Mouse (Mus musculus): ENCODE measurements around the gene Lcmt2. TPM values are rescaled to one million over a fixed set of nuclear protein-coding genes. Genes with fewer than 3 reads are reported as not detected.
A peak's percentile ranks its signal among the peaks of the same experiment; 100 is the strongest.

Lcmt2 gene
- polyA plus RNA-seq, 1 experiment from 2014 or later: 14.9 TPM

- H3K27me3 ChIP-seq (replicated peaks; ENCODE audit: control insufficient read depth, insufficient read depth, low read length): no peaks in the 10 kb centered on the region
- H3K36me3 ChIP-seq (ENCODE audit: control insufficient read depth, insufficient read depth, low read length): no peaks in the 10 kb centered on the region
- H3K4me3 ChIP-seq (ENCODE audit: low read depth, low read length): no peak overlapping the region
- DNase-seq (ENCODE audit: low spot score): no peak
- H3K9ac ChIP-seq (ENCODE audit: low read depth, low read length): no peak overlapping the region
- H3K9me3 ChIP-seq (ENCODE audit: control insufficient read depth, low read length): no peaks in the 10 kb centered on the region
- no peak overlapping the region for H3K4me2 ChIP-seq (ENCODE audit: low read depth, low read length)
- no peak for ATAC-seq (ENCODE audit: low read depth)
- 92% methylated on average over 3 of the region's 3 CpGs for WGBS
- H3K4me1 ChIP-seq (ENCODE audit: control insufficient read depth, insufficient read depth, low read length): no peaks in the 10 kb centered on the region; the same call in 1 of the 2 replicates
- H3K27ac ChIP-seq (replicated peaks; ENCODE audit: low read depth, low read length): no peak overlapping the region
These were observed 51.9 kb downstream of the Lcmt2 start for GRCm38 (mm10) chr2:121088507-121088906.

DNA sequence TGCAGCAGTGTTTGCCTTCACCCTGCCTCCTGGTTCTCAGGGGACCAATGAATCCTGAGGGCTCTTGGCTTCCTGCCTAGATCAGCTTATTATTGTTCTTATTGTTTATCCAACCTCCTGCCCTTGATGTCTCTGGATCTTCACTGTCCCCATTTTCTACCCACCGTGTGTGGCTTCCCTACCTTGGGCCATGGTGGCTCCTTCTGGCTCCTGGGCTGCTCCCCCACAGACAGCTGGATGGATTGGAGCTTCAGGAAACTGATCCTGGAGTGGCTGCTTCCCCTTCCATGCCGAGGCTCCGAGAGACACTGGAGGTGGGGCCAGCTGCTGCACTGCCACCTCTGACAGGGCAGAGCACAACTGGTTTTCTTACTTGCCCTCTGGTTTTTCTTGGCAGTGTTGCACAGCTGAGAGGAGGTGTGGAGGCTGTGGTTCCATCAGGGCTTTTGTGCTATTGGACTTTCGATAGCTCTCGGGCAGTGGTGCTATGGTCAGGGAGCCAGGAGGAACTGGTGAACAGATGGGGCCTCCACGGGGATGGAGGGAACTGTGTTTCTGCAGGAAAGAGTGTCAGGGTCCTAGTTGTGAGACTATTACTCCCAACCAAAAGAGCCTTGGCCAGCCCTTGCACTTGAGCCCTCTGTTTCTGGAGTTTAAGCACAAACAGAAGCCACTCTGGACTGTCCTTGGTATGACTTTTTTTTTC lies 54.8 kb downstream of the Lcmt2 start, which contains the start of gene Tgm5:
Gene Tgm5, minus strand, starts transcription at position 362 of the 706 bp plus-strand sequence.
- Histone ChIP-seq H3K36me3 (ENCODE audit: control insufficient read depth, insufficient read depth, low read length) (no peaks in the 10 kb centered on the region), H3K4me2 (ENCODE audit: low read depth, low read length) (no peak within 1 kb of the TSS), H3K27ac (replicated peaks; ENCODE audit: low read depth, low read length) (no peak within 1 kb of the TSS), H3K4me1 (ENCODE audit: control insufficient read depth, insufficient read depth, low read length) (no peaks in the 10 kb centered on the region; the same call in 1 of the 2 replicates), H3K4me3 (ENCODE audit: low read depth, low read length) (no peak within 1 kb of the TSS), H3K27me3 (replicated peaks; ENCODE audit: control insufficient read depth, insufficient read depth, low read length) (no peaks in the 10 kb centered on the region), H3K9ac (ENCODE audit: low read depth, low read length) (no peak within 1 kb of the TSS), H3K9me3 (ENCODE audit: control insufficient read depth, low read length) (no peaks in the 10 kb centered on the region)
- ATAC-seq (ENCODE audit: low read depth) (peak; percentile 41; the same call in 1 of the 2 replicates), DNase-seq (ENCODE audit: low spot score) (peak; percentile 31)
- 42% methylated on average over 6 of the region's 6 CpGs for WGBS

DNA sequence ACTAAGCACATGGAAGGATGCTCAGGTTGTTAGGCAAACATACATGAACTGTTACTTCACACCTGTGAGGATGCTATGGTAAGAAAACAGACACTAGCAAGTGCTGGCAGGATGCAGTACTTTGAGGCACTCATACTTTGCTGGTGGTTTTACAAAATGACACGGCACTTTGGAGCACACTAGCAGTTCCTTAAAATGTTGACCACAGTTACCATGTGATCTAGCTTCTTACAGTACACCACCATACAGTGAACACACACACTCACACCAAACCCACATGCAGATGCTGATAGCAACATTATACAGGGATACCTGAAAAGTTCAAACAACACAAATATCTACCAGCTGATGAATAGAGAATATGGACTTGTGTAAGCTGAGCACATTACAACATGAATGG lies 57.8 kb downstream of the Lcmt2 start:
- Histone ChIP-seq H3K4me2 (ENCODE audit: low read depth, low read length) (no peak overlapping the region), H3K9me3 (ENCODE audit: control insufficient read depth, low read length) (no peaks in the 10 kb centered on the region), H3K36me3 (ENCODE audit: control insufficient read depth, insufficient read depth, low read length) (no peaks in the 10 kb centered on the region), H3K9ac (ENCODE audit: low read depth, low read length) (no peak overlapping the region), H3K27me3 (replicated peaks; ENCODE audit: control insufficient read depth, insufficient read depth, low read length) (no peaks in the 10 kb centered on the region), H3K4me1 (ENCODE audit: control insufficient read depth, insufficient read depth, low read length) (no peaks in the 10 kb centered on the region; the same call in 1 of the 2 replicates), H3K4me3 (ENCODE audit: low read depth, low read length) (no peak overlapping the region), H3K27ac (replicated peaks; ENCODE audit: low read depth, low read length) (no peak overlapping the region)
- WGBS: 81% methylated on average over 1 of the region's 1 CpGs
- ATAC-seq (ENCODE audit: low read depth) (no peak), DNase-seq (ENCODE audit: low spot score) (no peak)

Other genes starting within 250 kb of the Lcmt2 start
- gene Ubr1, start 169.9 kb downstream of the Lcmt2 start, polyA plus RNA-seq (2014; fragmentation: Nextera tagmentation; extraction: Ambion mirVana): 17.9 and 23.1 TPM in 2 replicates
- 2.7 and 3.2 TPM in 2 replicates for gene Tmem62, start 163.6 kb downstream of the Lcmt2 start, polyA plus RNA-seq (2014; fragmentation: Nextera tagmentation; extraction: Ambion mirVana)
- 36.6 and 42.8 TPM in 2 replicates for gene Ccndbp1, start 132.2 kb downstream of the Lcmt2 start, polyA plus RNA-seq (2014; fragmentation: Nextera tagmentation; extraction: Ambion mirVana)
- 0.71 and 1.5 TPM in 2 replicates for gene Epb42, start 103.6 kb downstream of the Lcmt2 start, polyA plus RNA-seq (2014; fragmentation: Nextera tagmentation; extraction: Ambion mirVana)
- 0.38 and 0.86 TPM in 2 replicates for gene Tgm5, start 54.8 kb downstream of the Lcmt2 start, polyA plus RNA-seq (2014; fragmentation: Nextera tagmentation; extraction: Ambion mirVana)
- not detected in 2 replicates for gene Tgm7, start 30.9 kb downstream of the Lcmt2 start, polyA plus RNA-seq (2014; fragmentation: Nextera tagmentation; extraction: Ambion mirVana)
- 20.3 and 20.4 TPM in 2 replicates for gene Adal, start 225 bp downstream of the Lcmt2 start, polyA plus RNA-seq (2014; fragmentation: Nextera tagmentation; extraction: Ambion mirVana)
- 39.5 and 41.6 TPM in 2 replicates for gene Tubgcp4, start 30.0 kb upstream of the Lcmt2 start, polyA plus RNA-seq (2014; fragmentation: Nextera tagmentation; extraction: Ambion mirVana)
- 7.3 and 7.4 TPM in 2 replicates for gene Zscan29, start 30.5 kb upstream of the Lcmt2 start, polyA plus RNA-seq (2014; fragmentation: Nextera tagmentation; extraction: Ambion mirVana)
- 50.3 and 60.5 TPM in 2 replicates for gene Trp53bp1, start 130.8 kb upstream of the Lcmt2 start, polyA plus RNA-seq (2014; fragmentation: Nextera tagmentation; extraction: Ambion mirVana)
- gene Map1a, start 148.9 kb upstream of the Lcmt2 start, polyA plus RNA-seq (2014; fragmentation: Nextera tagmentation; extraction: Ambion mirVana): 10.9 and 15.8 TPM in 2 replicates
- gene Ppip5k1, start 214.7 kb upstream of the Lcmt2 start, polyA plus RNA-seq (2014; fragmentation: Nextera tagmentation; extraction: Ambion mirVana): 7.6 and 9.8 TPM in 2 replicates
- 21.7 and 31.2 TPM in 2 replicates for gene Ckmt1, start 217.1 kb upstream of the Lcmt2 start, polyA plus RNA-seq (2014; fragmentation: Nextera tagmentation; extraction: Ambion mirVana)
- 0.04 and 0.07 TPM in 2 replicates for gene Strc, start 246.5 kb upstream of the Lcmt2 start, polyA plus RNA-seq (2014; fragmentation: Nextera tagmentation; extraction: Ambion mirVana)